Comparison of ENCODE assay signal across 22 mouse cellular contexts in the genomic region with DNA sequence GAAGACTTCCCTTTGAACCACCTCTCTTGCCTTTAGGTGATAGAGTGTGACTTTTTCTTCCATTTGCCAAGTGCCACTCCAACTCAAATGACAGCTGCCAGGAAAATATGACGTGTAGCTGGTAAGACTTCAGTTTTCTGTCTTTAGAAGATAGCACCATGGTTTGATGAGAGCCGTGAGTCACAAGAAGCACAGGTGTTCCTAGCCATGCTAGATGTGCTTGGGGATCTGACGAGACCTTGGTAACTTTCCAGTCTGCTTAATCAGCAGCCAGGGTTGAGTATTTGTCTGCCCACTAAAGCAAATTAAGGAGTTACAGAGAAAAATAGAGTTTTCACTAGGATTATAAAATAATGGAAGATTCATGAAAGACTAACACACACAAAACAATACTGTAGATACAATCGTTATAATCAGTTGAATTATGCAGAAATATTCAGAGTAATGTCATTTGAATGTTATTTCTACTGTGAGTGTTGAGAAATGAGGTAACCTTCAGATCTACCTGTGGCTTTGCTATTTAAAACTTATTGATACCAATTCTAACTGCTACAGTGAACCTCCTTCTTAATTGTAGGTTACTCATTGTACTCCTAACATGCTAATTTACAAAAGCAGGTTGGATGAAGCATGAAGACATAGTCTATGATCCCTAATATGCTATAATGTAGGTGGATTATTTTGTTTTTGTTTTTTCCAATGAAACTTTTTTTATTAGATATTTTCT.
DNase-seq lines count a peak whose midpoint lies in the region; ATAC-seq and TF ChIP-seq lines count a peak whose summit lies in the region.
"Had no signal": no experiment of that assay in that cellular context is flagged by ENCODE, and none has a peak within 500 bp of the region (broad histone marks: within the 10 kb centered on the region; RNA-seq: fewer than 3 reads in every experiment).

No protein-coding gene starts in this region.

- H3K36me3 ChIP-seq in CH12.LX (replicated peaks in 1 of 2; ENCODE audit: control insufficient read depth in 1 of 2, insufficient read depth in 1 of 2, low read length in 1 of 2) = no peaks in the 10 kb centered on the region
- H3K36me3 ChIP-seq in hindbrain, embryonic 11.5 days (ENCODE audit: control insufficient read depth, insufficient read depth, low read length) = no peaks in the 10 kb centered on the region
- H3K36me3 ChIP-seq: embryonic facial prominence, embryonic 10.5 days; embryonic facial prominence, embryonic 12.5 days; forebrain, embryonic 15.5 days had no signal

- TF ChIP-seq EP300 in CH12.LX (IDR thresholded peaks at IDR 0.05; ENCODE audit: low read length) = peak; percentile 86

- no peak overlapping the region for H3K4me3 ChIP-seq in CH12.LX (replicated peaks in 1 of 3; ENCODE audit: low read depth in 2 of 3, low read length in 2 of 3, poor library complexity in 1 of 3)
- no peak overlapping the region for H3K4me3 ChIP-seq in hindbrain, embryonic 11.5 days (ENCODE audit: low read depth, low read length)
- H3K4me3 ChIP-seq: embryonic facial prominence, embryonic 10.5 days; embryonic facial prominence, embryonic 12.5 days; forebrain, embryonic 13.5 days; forebrain, embryonic 15.5 days had no signal

- peak overlapping the region; percentile 66 for H3K4me2 ChIP-seq in CH12.LX (ENCODE audit: insufficient read depth, low read depth, poor library complexity, severe bottlenecking)
- no peak overlapping the region for H3K4me2 ChIP-seq in hindbrain, embryonic 11.5 days (replicated peaks; ENCODE audit: low read depth, low read length)
- H3K4me2 ChIP-seq: embryonic facial prominence, embryonic 12.5 days; forebrain, embryonic 13.5 days; forebrain, embryonic 15.5 days had no signal

- H3K9me3 ChIP-seq in CH12.LX (replicated peaks; ENCODE audit: low read length) = no peaks in the 10 kb centered on the region
- no peaks in the 10 kb centered on the region for H3K9me3 ChIP-seq in hindbrain, embryonic 11.5 days (ENCODE audit: control insufficient read depth, low read length)
- H3K9me3 ChIP-seq: embryonic facial prominence, embryonic 10.5 days; embryonic facial prominence, embryonic 12.5 days; forebrain, embryonic 13.5 days; forebrain, embryonic 15.5 days had no signal

- DNase-seq in CD4-positive helper T cell, adult 2 months (ENCODE audit: low read depth, low spot score) = peak; percentile 1
- peak; percentile 10 for DNase-seq in CD4-positive, CD25-positive, alpha-beta regulatory T cell, adult 2 months (ENCODE audit: low read depth, low spot score)
- DNase-seq in CH12.LX (ENCODE audit: extremely low read depth) (peak; percentile 90), MN1 (ENCODE audit: low spot score) (no peak)
- DNase-seq in T-cell, adult 2 months (ENCODE audit: low spot score) = no peak
- DNase-seq in layer of hippocampus, postnatal 14 days (ENCODE audit: low spot score in 2 of 2) = no peak
- no peak for DNase-seq in hindbrain, embryonic 11.5 days (ENCODE audit: low spot score)
- DNase-seq: adrenal gland, adult 2 months; adrenal gland, postnatal 10 days; adrenal gland, postnatal 25 days; cerebellum, adult 11-12 months; cerebellum, adult 2 months; cerebellum, adult 9-10 months; cerebellum, postnatal 10 days; cerebellum, postnatal 25 days; forebrain, postnatal 0 days had no signal

- WGBS in hindbrain, embryonic 11.5 days = 89% methylated on average over 4 of the region's 4 CpGs

- TF ChIP-seq RAD21 in CH12.LX (IDR thresholded peaks at IDR 0.05; ENCODE audit: low read depth, low read length) = no peak

- TF ChIP-seq POLR2A in CH12.LX (IDR thresholded peaks at IDR 0.05; ENCODE audit: low read depth, low read length) = no peak

- dilution Hi-C loops in CH12.LX (cut with MboI; ENCODE audit: extremely low pct_ligation_motif_present, extremely low pct_unique_long_range_greater_than_20kb, low sequenced_read_pairs) = no loop called here

- in situ Hi-C loops in CH12.LX (cut with MboI; ENCODE audit: low pct_ligation_motif_present, low pct_unique_long_range_greater_than_20kb, low sequenced_read_pairs) = loop anchor here (10.0 kb wide), 1 partner anchor 199 kb away; a partner anchor contains a TSS

- TF ChIP-seq CTCF in CH12.LX (conservative IDR thresholded peaks at IDR 0.05 in 1 of 2, IDR thresholded peaks at IDR 0.05 in 1 of 2; ENCODE audit: low read depth in 2 of 2, low read length in 2 of 2) = no peak

- no peak overlapping the region; the same call in 1 of the 2 replicates for H3K27ac ChIP-seq in CH12.LX (ENCODE audit: insufficient read depth, low read depth)
- no peak overlapping the region for H3K27ac ChIP-seq in hindbrain, embryonic 11.5 days (ENCODE audit: low read depth, low read length)
- H3K27ac ChIP-seq: embryonic facial prominence, embryonic 10.5 days; embryonic facial prominence, embryonic 12.5 days; forebrain, embryonic 13.5 days; forebrain, embryonic 15.5 days had no signal

- peaks cover 5 to 68% of the 10 kb centered on the region in 2 experiments for H3K4me1 ChIP-seq in CH12.LX (ENCODE audit: control insufficient read depth in 1 of 2, insufficient read depth in 2 of 2)
- no peaks in the 10 kb centered on the region for H3K4me1 ChIP-seq in hindbrain, embryonic 11.5 days (replicated peaks; ENCODE audit: control insufficient read depth, insufficient read depth, low read length)
- H3K4me1 ChIP-seq: embryonic facial prominence, embryonic 10.5 days; embryonic facial prominence, embryonic 12.5 days; forebrain, embryonic 13.5 days; forebrain, embryonic 15.5 days had no signal

- no peaks in the 10 kb centered on the region for H3K27me3 ChIP-seq in CH12.LX (replicated peaks)
- H3K27me3 ChIP-seq in hindbrain, embryonic 11.5 days (ENCODE audit: control insufficient read depth, insufficient read depth, low read length) = no peaks in the 10 kb centered on the region
- H3K27me3 ChIP-seq: embryonic facial prominence, embryonic 12.5 days; forebrain, embryonic 13.5 days; forebrain, embryonic 15.5 days had no signal

- H3K79me2 ChIP-seq in CH12.LX (replicated peaks; ENCODE audit: control insufficient read depth, extremely low read depth, insufficient read depth, poor library complexity, severe bottlenecking) = no peaks in the 10 kb centered on the region

- peak; percentile 70 for ATAC-seq in inflammation-experienced regulatory T-cells, adult 6 months
- no peak for ATAC-seq in hindbrain, embryonic 11.5 days (ENCODE audit: low FRiP score)
- ATAC-seq: forebrain, embryonic 13.5 days; forebrain, embryonic 15.5 days; forebrain, postnatal 0 days; Patski had no signal

- peak overlapping the region; percentile 39; the same call in 1 of the 2 replicates for H3K9ac ChIP-seq in CH12.LX (ENCODE audit: insufficient read depth, low read depth)
- no peak overlapping the region for H3K9ac ChIP-seq in hindbrain, embryonic 11.5 days (ENCODE audit: low read depth, low read length)
- H3K9ac ChIP-seq: embryonic facial prominence, embryonic 12.5 days; forebrain, embryonic 13.5 days; forebrain, embryonic 15.5 days; forebrain, postnatal 0 days had no signal

TF ChIP-seq in CH12.LX, 34 proteins besides CTCF, POLR2A, EP300 and RAD21 (continues in another document):
- TF ChIP-seq E2F4 (IDR thresholded peaks at IDR 0.05; ENCODE audit: insufficient replicate concordance, low read depth, low read length) = no peak
- TF ChIP-seq KAT2A (IDR thresholded peaks at IDR 0.05; ENCODE audit: insufficient replicate concordance, low read length) = no peak
- TF ChIP-seq ELF1 (IDR thresholded peaks at IDR 0.05; ENCODE audit: low read depth, low read length) = no peak
- TF ChIP-seq RCOR1 (conservative IDR thresholded peaks at IDR 0.05; ENCODE audit: low read depth, low read length) = no peak
- 0 out of 2 replicates have a peak, but pooled peaks have one; percentile 16 for TF ChIP-seq TBP (conservative IDR thresholded peaks at IDR 0.05; ENCODE audit: low read depth, low read length)
- TF ChIP-seq MYC (IDR thresholded peaks at IDR 0.05; ENCODE audit: low read depth, low read length) = peak; percentile 77; the same call in 1 of the 2 replicates
- TF ChIP-seq GABPA (IDR thresholded peaks at IDR 0.05; ENCODE audit: insufficient replicate concordance, low read depth, low read length) = no peak
- TF ChIP-seq NELFE (IDR thresholded peaks at IDR 0.05; ENCODE audit: low read depth, low read length) = no peak
- no peak for TF ChIP-seq ZKSCAN1 (IDR thresholded peaks at IDR 0.05; ENCODE audit: borderline replicate concordance, low read depth, low read length)
- no peak; the same call in 1 of the 2 replicates for TF ChIP-seq SMC3 (IDR thresholded peaks at IDR 0.05; ENCODE audit: low read depth, low read length)
- no peak for TF ChIP-seq POLR2AphosphoS2 (IDR thresholded peaks at IDR 0.05; ENCODE audit: low read depth, low read length)
- peak; percentile 94 for TF ChIP-seq TCF12 (IDR thresholded peaks at IDR 0.05; ENCODE audit: low read depth, low read length)
- no peak for TF ChIP-seq USF2 (conservative IDR thresholded peaks at IDR 0.05; ENCODE audit: low read depth, low read length)
- TF ChIP-seq JUND (conservative IDR thresholded peaks at IDR 0.05; ENCODE audit: low read depth, low read length) = peak; percentile 92
- TF ChIP-seq JUN (IDR thresholded peaks at IDR 0.05; ENCODE audit: insufficient read depth, low read depth, low read length) = peak; percentile 84
- peak; percentile 67 for TF ChIP-seq IRF4 (IDR thresholded peaks at IDR 0.05; ENCODE audit: low read depth, low read length)
- TF ChIP-seq NRF1 (IDR thresholded peaks at IDR 0.05; ENCODE audit: low read depth, low read length) = no peak
- TF ChIP-seq HCFC1 (IDR thresholded peaks at IDR 0.05; ENCODE audit: low read depth, low read length) = no peak; the same call in none of the 2 replicates
- TF ChIP-seq MAZ (IDR thresholded peaks at IDR 0.05; ENCODE audit: low read depth, low read length) = 0 out of 2 replicates have a peak, but pooled peaks have one; percentile 27
- TF ChIP-seq USF1 (IDR thresholded peaks at IDR 0.05; ENCODE audit: low read depth, low read length) = no peak
- peak; percentile 70 for TF ChIP-seq BHLHE40 (IDR thresholded peaks at IDR 0.05; ENCODE audit: low read depth, low read length)
- peak; percentile 54 for TF ChIP-seq MEF2A (IDR thresholded peaks at IDR 0.05; ENCODE audit: borderline replicate concordance, low read depth, low read length)
- TF ChIP-seq SIN3A (IDR thresholded peaks at IDR 0.05; ENCODE audit: low read length) = no peak; the same call in 1 of the 2 replicates
- TF ChIP-seq CHD2 (IDR thresholded peaks at IDR 0.05; ENCODE audit: low read length) = peak; percentile 50; the same call in 1 of the 2 replicates
- TF ChIP-seq ETS1 (conservative IDR thresholded peaks at IDR 0.05; ENCODE audit: low read depth, low read length) = peak; percentile 96
- TF ChIP-seq UBTF (IDR thresholded peaks at IDR 0.05; ENCODE audit: low read depth, low read length) = no peak
- peak; percentile 84; the same call in 1 of the 2 replicates for TF ChIP-seq MAFK (IDR thresholded peaks at IDR 0.05; ENCODE audit: insufficient replicate concordance, low read length)
- TF ChIP-seq PAX5 (IDR thresholded peaks at IDR 0.05; ENCODE audit: low read length) = no peak
- TF ChIP-seq ZC3H11A (IDR thresholded peaks at IDR 0.05; ENCODE audit: low read depth, low read length) = no peak

Comparison
In these comparisons a context has a peak if more than half of its experiments do, and no peak if none do; other contexts are left out.
1. DNase-seq: peak in CD4-positive helper T cell, adult 2 months (single experiment), CD4-positive, CD25-positive, alpha-beta regulatory T cell, adult 2 months (single experiment) and CH12.LX (single experiment); none in T-cell, adult 2 months (single experiment), MN1 (single experiment), layer of hippocampus, postnatal 14 days (0 of 2) and hindbrain, embryonic 11.5 days (single experiment).